Mouse (Mus musculus): ENCODE results near the gene Scn8a.

Gene Scn8a

GRCm38 (mm10) chr15:100953955-100954354, 84.3 kb downstream of the Scn8a start:
- no peak for ATAC-seq (ENCODE audit: low TSS enrichment)

GRCm38 (mm10) chr15:100954751-100955150, 85.1 kb downstream of the Scn8a start:
- no peak for ATAC-seq (ENCODE audit: low TSS enrichment)

- ATAC-seq (ENCODE audit: low TSS enrichment) = peak; percentile 81
These were observed 91.3 kb downstream of the Scn8a start for GRCm38 (mm10) chr15:100960958-100961357.

GRCm38 (mm10) chr15:100961561-100961960, 91.9 kb downstream of the Scn8a start:
- no peak for ATAC-seq (ENCODE audit: low TSS enrichment)

GRCm38 (mm10) chr15:100971443-100971842, 101.8 kb downstream of the Scn8a start:
- ATAC-seq (ENCODE audit: low TSS enrichment) = peak; percentile 85

GRCm38 (mm10) chr15:100972795-100973194, 103.1 kb downstream of the Scn8a start:
- no peak for ATAC-seq (ENCODE audit: low TSS enrichment)

- ATAC-seq (ENCODE audit: low TSS enrichment) = no peak
These were observed 105.0 kb downstream of the Scn8a start for GRCm38 (mm10) chr15:100974679-100975078.

- peak; percentile 88 for ATAC-seq (ENCODE audit: low TSS enrichment)
These were observed 113.9 kb downstream of the Scn8a start for GRCm38 (mm10) chr15:100983427-100984153.

- peak; percentile 48; the same call in 1 of the 2 replicates for ATAC-seq (ENCODE audit: low TSS enrichment)
These were observed 114.7 kb downstream of the Scn8a start for GRCm38 (mm10) chr15:100984154-100984893.

GRCm38 (mm10) chr15:100986479-100986878, 116.8 kb downstream of the Scn8a start:
- ATAC-seq (ENCODE audit: low TSS enrichment) = no peak

GRCm38 (mm10) chr15:100987031-100987430, 117.4 kb downstream of the Scn8a start:
- ATAC-seq (ENCODE audit: low TSS enrichment) = no peak

GRCm38 (mm10) chr15:100990283-100990682, 120.6 kb downstream of the Scn8a start:
- peak; percentile 80 for ATAC-seq (ENCODE audit: low TSS enrichment)

GRCm38 (mm10) chr15:100997090-100997489, 127.4 kb downstream of the Scn8a start:
- peak; percentile 86 for ATAC-seq (ENCODE audit: low TSS enrichment)

- ATAC-seq (ENCODE audit: low TSS enrichment) = no peak
These were observed 132.0 kb downstream of the Scn8a start for GRCm38 (mm10) chr15:101001685-101002084.

GRCm38 (mm10) chr15:101002466-101002865, 132.8 kb downstream of the Scn8a start:
- no peak for ATAC-seq (ENCODE audit: low TSS enrichment)

- ATAC-seq (ENCODE audit: low TSS enrichment) = no peak
These were observed 134.9 kb downstream of the Scn8a start for GRCm38 (mm10) chr15:101004538-101004937.

GRCm38 (mm10) chr15:101005717-101006116, 136.1 kb downstream of the Scn8a start:
- ATAC-seq (ENCODE audit: low TSS enrichment) = peak; percentile 71

GRCm38 (mm10) chr15:101006251-101007040, 136.8 kb downstream of the Scn8a start:
- ATAC-seq (ENCODE audit: low TSS enrichment) = 0 out of 2 replicates have a peak, but pooled peaks have one; percentile 32

- peak; percentile 67 for ATAC-seq (ENCODE audit: low TSS enrichment)
These were observed 137.6 kb downstream of the Scn8a start for GRCm38 (mm10) chr15:101007236-101007635.

GRCm38 (mm10) chr15:101008386-101009010, 138.8 kb downstream of the Scn8a start:
- no peak for ATAC-seq (ENCODE audit: low TSS enrichment)

GRCm38 (mm10) chr15:101011352-101011751, 141.7 kb downstream of the Scn8a start:
- no peak for ATAC-seq (ENCODE audit: low TSS enrichment)

- ATAC-seq (ENCODE audit: low TSS enrichment) = no peak
These were observed 159.3 kb downstream of the Scn8a start for GRCm38 (mm10) chr15:101028960-101029359.

All from frontal cortex, adult (tissue).